Mouse (Mus musculus) hindbrain, embryonic 16.5 days (tissue): Measurements from ENCODE around the gene Gm12258. TPM values are rescaled to one million over a fixed set of nuclear protein-coding genes. Genes with fewer than 3 reads are reported as not detected.
A peak's percentile ranks its signal among the peaks of the same experiment; 100 is the strongest.

Experiments
- ATAC-seq: fragments of 200-750 bp; cut with Nextera tagmentation; 2 replicates; pipeline ENCODE4 v1.8.0; 2017; ENCODE audit warnings: moderate TSS enrichment, moderate library complexity
- H3K27ac ChIP-seq: fragments of 300-500 bp; sonication (generic); 2 replicates; pipeline ENCODE4 v1.5.1; 2014; ENCODE audit warnings: low read depth, mild to moderate bottlenecking, control low read depth, low read length, moderate library complexity
- H3K27me3 ChIP-seq: fragments of 300-500 bp; sonication (generic); replicated peaks from 2 replicates; pipeline ENCODE4 v1.6.1; 2014; ENCODE audit warnings: low read length; ENCODE audit not compliant: control insufficient read depth, insufficient read depth
- H3K36me3 ChIP-seq: fragments of 300-500 bp; sonication (generic); 2 replicates; pipeline ENCODE4 v1.6.1; 2014; ENCODE audit warnings: mild to moderate bottlenecking, low read length, moderate library complexity, mixed read lengths; ENCODE audit not compliant: control insufficient read depth, insufficient read depth
- H3K4me1 ChIP-seq: fragments of 300-500 bp; sonication (generic); 2 replicates; pipeline ENCODE4 v1.6.1; 2014; ENCODE audit warnings: low read depth, low read length; ENCODE audit not compliant: control insufficient read depth, insufficient read depth
- H3K4me2 ChIP-seq: fragments of 300-500 bp; sonication (generic); 2 replicates; pipeline ENCODE4 v1.6.1; 2014; ENCODE audit warnings: mild to moderate bottlenecking, low read length, control low read depth, moderate library complexity
- H3K4me3 ChIP-seq: fragments of 300-500 bp; sonication (generic); 2 replicates; pipeline ENCODE4 v1.5.1; 2014; ENCODE audit warnings: mild to moderate bottlenecking, low read length, control low read depth, moderate library complexity
- H3K9ac ChIP-seq: fragments of 300-500 bp; sonication (generic); 2 replicates; pipeline ENCODE4 v1.6.1; 2014; ENCODE audit warnings: low read depth, mild to moderate bottlenecking, control low read depth, low read length, moderate library complexity
- H3K9me3 ChIP-seq: fragments of 300-500 bp; sonication (generic); 2 replicates; pipeline ENCODE4 v1.6.1; 2014; ENCODE audit warnings: mild to moderate bottlenecking, low read length, moderate library complexity; ENCODE audit not compliant: control insufficient read depth
- WGBS: fragments of 180-500 bp; shearing (Covaris S2); extraction: QIAGEN DNeasy Blood & Tissue Kit; methylation state at CpG from one replicate; pipeline ENCODE4 v1.1.7; 2014; 5-methylcytosine and 5-hydroxymethylcytosine counted together
- polyA plus RNA-seq: library from polyadenylated mRNA; unstranded; fragments of >200 nt; fragmentation: Nextera tagmentation; extraction: Ambion mirVana; gene quantifications from 2 replicates; pipeline ENCODE4 v1.2.1, GENCODE M21; 2015

Gm12258 gene
- polyA plus RNA-seq, 1 experiment from 2014 or later: 19.8 TPM

DNA sequence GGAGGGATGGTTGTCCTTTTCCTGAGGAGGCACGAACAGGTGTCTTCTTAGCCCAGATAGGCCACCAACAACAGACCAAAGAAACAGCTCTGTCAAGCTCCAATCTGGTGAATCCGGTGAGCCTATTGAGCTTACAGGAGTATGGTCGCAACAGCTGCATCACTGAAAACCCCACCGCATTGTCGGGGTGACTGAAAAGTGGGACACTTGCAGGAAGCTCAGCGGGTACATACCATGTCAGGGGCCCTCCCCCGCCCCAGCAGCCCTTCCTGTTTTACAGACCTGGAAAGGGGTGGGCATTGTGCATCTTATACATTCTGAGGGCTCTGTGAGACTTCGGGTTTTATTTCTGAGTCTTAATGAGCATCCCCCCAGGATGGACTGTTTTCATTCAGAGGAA, 36.8 kb downstream of the Gm12258 start:
- no peak overlapping the region for H3K4me2 ChIP-seq
- no peaks in the 10 kb centered on the region for H3K27me3 ChIP-seq
- H3K9me3 ChIP-seq: no peaks in the 10 kb centered on the region
- ATAC-seq: no peak
- H3K4me3 ChIP-seq: no peak overlapping the region
- no peak overlapping the region for H3K9ac ChIP-seq
- WGBS: 84% methylated on average over 8 of the region's 8 CpGs
- peaks cover 20% of the 10 kb centered on the region for H3K36me3 ChIP-seq
- H3K4me1 ChIP-seq: no peaks in the 10 kb centered on the region
- no peak overlapping the region for H3K27ac ChIP-seq

DNA sequence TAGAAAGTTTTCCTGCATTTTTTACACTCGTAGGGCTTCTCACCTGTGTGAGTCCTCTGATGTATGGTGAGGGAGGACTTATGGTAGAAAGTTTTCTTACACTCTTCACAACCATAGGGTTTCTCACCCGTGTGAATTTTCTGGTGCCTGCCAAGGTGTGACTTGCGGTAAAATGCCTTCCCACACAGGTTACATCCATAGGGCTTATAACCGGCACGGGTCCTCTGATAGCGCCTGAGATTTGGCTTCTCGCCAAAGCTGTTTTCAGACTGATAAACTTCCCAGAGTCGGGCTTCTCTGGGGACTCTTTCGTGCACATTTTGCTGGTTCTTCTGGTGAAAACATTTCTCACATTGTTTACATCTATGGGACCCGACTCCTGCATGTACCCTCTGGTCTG, 43.6 kb downstream of the Gm12258 start:
- Histone ChIP-seq H3K36me3 (peaks cover 25% of the 10 kb centered on the region), H3K4me2 (no peak overlapping the region), H3K9me3 (no peaks in the 10 kb centered on the region), H3K4me3 (no peak overlapping the region), H3K4me1 (no peaks in the 10 kb centered on the region), H3K27me3 (no peaks in the 10 kb centered on the region), H3K9ac (no peak overlapping the region), H3K27ac (no peak overlapping the region)
- WGBS: 92% methylated on average over 10 of the region's 10 CpGs
- no peak for ATAC-seq

DNA sequence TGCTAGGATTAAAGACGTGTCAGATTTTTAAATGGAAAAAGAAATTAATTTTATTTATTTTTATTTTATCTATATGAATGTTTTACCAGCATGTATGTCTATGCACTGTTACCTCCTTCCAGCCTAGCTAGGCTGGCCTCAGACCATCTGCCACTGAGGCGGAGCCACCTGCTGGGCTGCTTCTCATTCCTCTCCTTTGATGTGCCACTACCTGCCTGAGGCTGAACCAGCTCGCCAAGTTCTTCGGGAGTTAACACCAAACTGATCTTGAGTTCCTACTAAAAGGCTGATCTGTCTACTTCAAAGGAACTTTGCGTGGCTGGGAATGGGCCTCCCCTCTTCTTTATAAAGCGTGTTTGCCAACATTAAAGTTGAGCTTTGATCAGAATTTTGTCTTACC, 47.5 kb downstream of the Gm12258 start:
- no peak overlapping the region for H3K4me2 ChIP-seq
- no peak for ATAC-seq
- WGBS: 73% methylated on average over 6 of the region's 6 CpGs
- no peak overlapping the region for H3K27ac ChIP-seq
- no peak overlapping the region for H3K4me3 ChIP-seq
- H3K9me3 ChIP-seq: no peaks in the 10 kb centered on the region
- H3K9ac ChIP-seq: no peak overlapping the region
- H3K4me1 ChIP-seq: no peaks in the 10 kb centered on the region
- H3K36me3 ChIP-seq: peaks cover 28% of the 10 kb centered on the region
- H3K27me3 ChIP-seq: no peaks in the 10 kb centered on the region

DNA sequence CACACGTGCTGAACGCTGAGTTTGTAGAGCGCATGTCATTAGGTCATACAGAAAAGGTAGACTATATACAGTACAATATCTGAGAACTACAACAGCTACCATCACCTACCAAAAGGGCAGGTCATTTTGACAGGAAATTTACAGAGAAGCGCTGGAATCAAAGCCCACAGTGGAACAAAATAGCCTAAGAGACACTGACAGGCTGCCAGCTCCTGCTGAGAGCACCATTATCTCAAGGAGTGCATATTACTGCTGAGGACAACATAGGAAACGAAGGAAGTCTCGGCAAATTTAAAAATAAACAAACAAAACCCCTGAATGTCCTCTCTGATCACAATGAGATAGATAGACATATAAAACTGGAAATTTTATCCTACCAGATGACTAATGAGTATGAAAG, 50.5 kb downstream of the Gm12258 start:
- H3K27ac ChIP-seq: no peak overlapping the region
- H3K4me3 ChIP-seq: no peak overlapping the region
- no peaks in the 10 kb centered on the region for H3K27me3 ChIP-seq
- H3K4me2 ChIP-seq: no peak overlapping the region
- peaks cover 15% of the 10 kb centered on the region for H3K36me3 ChIP-seq
- H3K4me1 ChIP-seq: peaks cover under 1% of the 10 kb centered on the region; the same call in 1 of the 2 replicates
- ATAC-seq: no peak
- no peaks in the 10 kb centered on the region for H3K9me3 ChIP-seq
- H3K9ac ChIP-seq: no peak overlapping the region
- 83% methylated on average over 6 of the region's 6 CpGs for WGBS

DNA sequence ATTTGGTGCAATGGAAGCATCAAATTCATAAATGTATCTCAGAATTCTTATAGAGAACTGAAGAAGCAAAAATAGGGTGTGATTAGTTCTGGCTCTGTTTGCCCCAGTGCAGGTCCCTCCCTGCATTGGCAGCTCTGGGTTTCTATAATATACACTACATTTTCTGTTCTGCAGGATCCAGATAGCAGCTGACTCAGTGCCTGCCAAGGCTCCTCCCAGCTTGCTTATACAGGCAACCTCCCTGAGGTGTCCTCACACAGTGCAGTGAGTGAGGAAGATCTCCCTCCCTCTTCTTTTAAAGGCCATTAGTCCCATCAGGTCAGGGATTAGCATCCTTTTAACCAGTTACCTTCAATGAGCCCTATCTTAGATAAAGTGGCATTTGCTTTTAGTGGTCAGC, 54.1 kb downstream of the Gm12258 start:
- Histone ChIP-seq H3K4me3 (no peak overlapping the region), H3K36me3 (peaks cover 9% of the 10 kb centered on the region), H3K4me1 (peaks cover 9% of the 10 kb centered on the region), H3K4me2 (no peak overlapping the region), H3K9me3 (no peaks in the 10 kb centered on the region), H3K9ac (no peak overlapping the region), H3K27ac (no peak overlapping the region), H3K27me3 (no peaks in the 10 kb centered on the region)
- ATAC-seq: no peak

DNA sequence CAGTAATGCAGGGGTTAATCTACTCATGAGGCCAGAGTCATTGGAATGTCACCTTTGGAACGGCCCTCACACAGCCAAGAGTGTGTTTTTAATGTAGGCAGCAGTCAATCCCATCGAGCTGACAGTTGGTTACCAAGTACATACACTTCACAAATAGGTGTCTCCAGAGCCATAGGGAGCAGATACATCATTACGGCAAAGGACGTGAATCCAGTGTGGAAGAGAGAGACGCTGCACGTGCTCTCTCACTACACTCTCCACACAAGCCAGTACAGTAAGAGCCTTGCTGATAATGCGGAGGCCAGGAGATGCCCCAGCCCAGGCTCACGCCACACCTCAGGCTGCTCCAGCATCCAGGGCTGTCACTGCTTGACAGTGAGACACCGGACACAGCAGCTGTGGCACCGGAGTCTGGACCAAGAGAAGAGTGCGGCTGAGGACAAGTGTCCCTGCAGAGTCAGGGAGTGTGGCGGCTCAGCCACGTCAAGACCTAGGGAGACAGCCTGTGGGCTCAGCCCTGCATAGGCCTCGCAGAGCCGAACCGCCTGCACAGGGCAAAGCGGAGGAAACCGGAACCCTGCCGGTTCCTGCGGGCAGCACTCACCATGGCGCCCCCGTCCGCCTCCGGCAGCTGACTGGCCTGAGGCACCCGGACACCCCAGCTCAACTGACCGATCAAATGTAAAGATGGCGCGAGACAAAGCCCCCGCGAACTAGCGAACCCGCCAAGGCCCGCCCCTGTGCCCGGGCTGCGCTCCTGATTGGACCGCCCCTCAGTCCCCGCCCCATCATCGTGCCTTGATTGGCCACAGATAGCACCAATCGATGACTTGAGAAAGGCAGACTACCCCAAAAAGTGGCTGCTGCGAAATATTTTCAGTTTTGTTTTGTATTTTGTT, 56.8 kb downstream of the Gm12258 start, which contains the start of gene Zfp39:
Gene Zfp39 (minus strand): TSS at position 715 of the 899 bp plus-strand sequence.
- peaks cover 6% of the 10 kb centered on the region; the same call in 1 of the 2 replicates for H3K36me3 ChIP-seq
- H3K4me1 ChIP-seq: peaks cover 9% of the 10 kb centered on the region
- H3K27me3 ChIP-seq: no peaks in the 10 kb centered on the region
- no peaks in the 10 kb centered on the region for H3K9me3 ChIP-seq
- H3K27ac ChIP-seq: peak within 1 kb of the TSS; percentile 91
- WGBS: under 1% methylated on average over 39 of the region's 40 CpGs
- peak within 1 kb of the TSS; percentile 79 for H3K4me3 ChIP-seq
- peak; percentile 99 for ATAC-seq
- H3K9ac ChIP-seq: peak within 1 kb of the TSS; percentile 87
- H3K4me2 ChIP-seq: peak within 1 kb of the TSS; percentile 87

DNA sequence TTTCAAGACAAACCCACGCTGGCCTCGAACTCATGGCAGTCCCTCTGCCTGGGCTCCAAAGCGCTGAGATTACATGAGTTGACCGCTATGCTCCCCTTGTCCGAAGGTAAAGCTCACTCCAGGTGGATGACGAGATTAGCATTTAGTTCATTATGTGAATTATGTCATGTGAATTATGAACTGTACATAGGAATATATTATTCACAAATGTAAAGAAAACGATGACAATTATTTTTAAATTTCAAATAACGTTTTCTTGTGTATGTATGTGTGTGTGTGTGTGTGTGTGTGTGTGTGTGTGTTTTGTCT, 57.4 kb downstream of the Gm12258 start:
- Histone ChIP-seq H3K4me3 (peak overlapping the region; percentile 79), H3K9ac (peak overlapping the region; percentile 42), H3K27ac (peak overlapping the region; percentile 10; the same call in 1 of the 2 replicates), H3K4me1 (peaks cover 9% of the 10 kb centered on the region), H3K36me3 (peaks cover 6% of the 10 kb centered on the region; the same call in 1 of the 2 replicates), H3K9me3 (no peaks in the 10 kb centered on the region), H3K27me3 (no peaks in the 10 kb centered on the region), H3K4me2 (peak overlapping the region; percentile 87)
- WGBS: 2% methylated on average over 8 of the region's 8 CpGs
- peak; percentile 21 for ATAC-seq

DNA sequence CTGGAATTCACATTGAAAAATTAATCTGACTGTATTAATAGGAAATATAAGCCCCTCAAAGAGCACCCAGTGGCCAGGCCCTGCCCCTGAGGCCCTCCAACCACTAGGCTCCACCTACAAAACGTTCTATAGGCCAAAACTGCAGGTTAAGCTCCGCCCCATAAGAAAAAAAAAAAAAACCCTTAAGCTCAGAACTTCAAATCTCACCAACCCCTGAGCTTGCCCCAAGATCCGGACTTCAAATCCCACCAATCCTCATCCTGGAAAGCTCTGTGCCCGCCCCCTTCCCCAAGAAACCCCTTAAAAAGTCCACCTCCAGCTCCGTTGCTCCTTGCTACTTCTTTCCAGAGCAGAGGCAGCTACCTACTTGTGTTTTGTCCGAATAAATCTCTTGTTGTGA, 57.9 kb downstream of the Gm12258 start:
- peak overlapping the region; percentile 87 for H3K4me2 ChIP-seq
- no peak for ATAC-seq
- WGBS: 52% methylated on average over 6 of the region's 6 CpGs

More for the DNA sequence above, 57.9 kb downstream of the Gm12258 start:
- Histone ChIP-seq H3K27me3 (no peaks in the 10 kb centered on the region), H3K27ac (no peak overlapping the region), H3K9me3 (no peaks in the 10 kb centered on the region), H3K9ac (no peak overlapping the region), H3K4me3 (no peak overlapping the region), H3K36me3 (peaks cover 6% of the 10 kb centered on the region; the same call in 1 of the 2 replicates), H3K4me1 (peaks cover 9% of the 10 kb centered on the region)
